Mouse (Mus musculus): ENCODE data around the gene 4930518I15Rik.
A peak's percentile ranks its signal among the peaks of the same experiment; 100 is the strongest.
"Not testable (repeated sequence)": the region's sequence is repeated elsewhere in the genome, so short reads cannot be mapped to it uniquely, and the experiment has no call there.

4930518I15Rik gene

GRCm38 (mm10) chr2:156857835-156858234, at the start of gene 4930518I15Rik:
4930518I15Rik (minus strand) TSS chr2:156857946.
- no peak for DNase-seq

DNA sequence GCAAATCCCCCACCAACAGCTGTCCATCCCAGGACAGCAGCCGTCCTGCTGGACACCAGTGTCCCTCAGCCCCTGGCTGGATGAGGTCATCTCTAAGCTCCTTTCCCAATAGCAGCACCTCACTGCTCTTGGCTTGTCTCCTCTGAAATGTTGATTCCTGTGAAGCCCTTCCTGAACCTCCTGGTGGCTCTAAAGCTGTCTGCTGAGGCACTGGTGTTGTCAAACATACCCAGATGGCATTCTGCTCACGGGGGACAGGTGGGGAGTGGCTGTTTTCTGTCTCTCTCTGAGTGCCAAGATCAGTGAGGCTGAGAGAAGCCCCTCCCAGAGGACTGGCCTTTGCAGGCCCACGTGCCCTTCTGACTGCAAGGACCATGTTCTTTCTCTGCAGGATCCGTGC, 48.2 kb upstream of the 4930518I15Rik start:
- peak; percentile 91 for DNase-seq

DNA sequence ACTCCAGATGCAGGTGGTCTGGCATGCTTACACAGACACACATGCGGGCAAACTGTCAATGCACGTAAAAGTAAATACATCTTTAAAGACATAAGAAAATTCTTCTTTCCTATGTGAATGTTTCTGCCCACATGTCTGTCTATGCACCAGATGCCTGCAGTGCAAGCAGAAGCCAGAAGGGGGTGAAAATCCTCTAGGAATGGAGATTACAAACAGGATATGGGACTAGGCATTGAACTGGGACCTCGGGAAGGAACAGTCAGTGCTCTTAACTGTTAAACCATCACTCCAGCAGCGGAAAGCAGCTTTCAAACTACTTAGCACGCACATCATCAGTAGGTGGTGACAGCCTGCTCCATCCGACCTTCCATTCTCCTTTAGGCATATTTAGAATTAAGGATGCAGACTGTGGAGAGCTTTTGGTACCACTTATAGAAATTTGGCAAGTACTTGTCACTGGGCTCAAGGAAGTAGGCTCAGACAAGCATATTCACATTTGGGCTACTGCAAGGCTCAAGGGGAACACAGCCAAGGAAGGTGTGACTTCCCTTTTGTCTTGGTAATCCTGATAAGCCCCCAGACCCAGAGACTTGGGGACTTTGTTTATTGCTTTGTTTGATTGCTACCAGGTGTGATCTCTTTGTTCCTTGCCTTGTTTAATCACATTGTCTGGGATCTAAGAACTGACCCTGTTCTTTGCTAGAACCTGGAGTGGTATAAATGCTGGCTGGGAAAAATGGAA, 47.4 kb upstream of the 4930518I15Rik start:
- DNase-seq, result peak; percentile 89

GRCm38 (mm10) chr2:156903367-156903766, 45.6 kb upstream of the 4930518I15Rik start:
- DNase-seq, result peak; percentile 57

- not testable (repeated sequence) for DNase-seq
These were observed 44.7 kb upstream of the 4930518I15Rik start for GRCm38 (mm10) chr2:156902411-156902810.

GRCm38 (mm10) chr2:156901883-156902282, 44.1 kb upstream of the 4930518I15Rik start:
- no peak for DNase-seq

DNA sequence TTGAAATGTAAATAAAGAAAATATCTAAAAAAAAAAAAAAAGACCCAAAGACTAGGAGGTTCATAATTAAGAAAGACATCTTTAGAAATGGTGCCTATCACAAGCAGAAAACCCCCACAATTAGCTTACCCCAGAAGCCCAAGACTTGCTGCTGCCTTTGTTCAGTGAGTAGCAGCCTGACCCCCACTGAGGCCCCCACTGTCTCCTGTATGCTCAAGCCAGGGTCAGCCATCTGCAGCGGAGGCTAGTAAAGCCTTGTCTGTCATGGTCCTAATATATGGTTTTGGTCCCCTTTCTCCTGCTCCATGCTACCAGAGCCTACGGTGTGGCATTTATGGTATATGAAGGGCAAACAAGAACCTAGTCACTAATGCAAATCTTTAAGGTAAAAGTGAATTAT, 43.6 kb upstream of the 4930518I15Rik start:
- DNase-seq, result no peak

DNA sequence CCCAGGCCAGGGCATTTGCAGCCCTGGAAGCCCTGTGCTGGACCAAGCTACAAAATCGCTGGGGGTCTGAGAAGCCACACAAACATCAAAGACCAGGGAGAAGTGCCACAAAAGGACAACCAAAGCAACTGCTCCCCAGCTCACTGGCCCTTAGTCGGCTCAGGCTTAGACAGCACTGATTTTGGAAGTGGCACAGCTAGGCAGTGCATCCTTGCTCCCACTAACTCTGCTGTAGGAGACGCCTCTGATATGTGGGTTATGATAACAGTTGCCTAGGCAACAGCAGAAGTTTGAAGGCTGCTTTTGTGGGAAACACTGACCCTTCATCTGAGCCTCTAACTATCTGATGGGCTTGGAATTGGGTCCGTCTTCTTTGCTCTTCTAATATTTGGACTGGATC, 41.4 kb upstream of the 4930518I15Rik start:
- DNase-seq, result no peak

GRCm38 (mm10) chr2:156898374-156898773, 40.6 kb upstream of the 4930518I15Rik start:
- no peak for DNase-seq

DNA sequence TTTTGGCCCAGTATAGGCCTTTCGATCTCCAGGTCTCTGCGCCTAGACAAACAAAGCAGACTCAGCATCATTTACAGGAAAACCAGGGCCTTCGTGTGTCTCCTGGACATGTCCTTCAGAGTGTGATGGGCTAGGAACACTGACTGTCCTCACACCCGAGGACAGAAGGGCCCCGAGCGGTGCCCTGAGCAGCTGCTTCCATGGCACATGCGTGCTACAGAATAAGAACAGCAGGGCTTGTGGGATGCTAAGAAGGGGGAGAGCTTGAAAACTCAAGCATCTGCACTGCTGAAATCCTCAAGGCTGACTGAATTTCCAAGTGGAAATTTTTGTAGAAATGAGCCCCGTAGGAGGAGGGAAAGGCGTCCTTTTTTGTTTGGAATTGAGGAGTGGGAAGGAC, 39.3 kb upstream of the 4930518I15Rik start:
- DNase-seq, result no peak

- no peak for DNase-seq
These were observed 38.7 kb upstream of the 4930518I15Rik start for GRCm38 (mm10) chr2:156896384-156896914.

GRCm38 (mm10) chr2:156894496-156895265, 36.9 kb upstream of the 4930518I15Rik start:
- DNase-seq, result no peak

DNA sequence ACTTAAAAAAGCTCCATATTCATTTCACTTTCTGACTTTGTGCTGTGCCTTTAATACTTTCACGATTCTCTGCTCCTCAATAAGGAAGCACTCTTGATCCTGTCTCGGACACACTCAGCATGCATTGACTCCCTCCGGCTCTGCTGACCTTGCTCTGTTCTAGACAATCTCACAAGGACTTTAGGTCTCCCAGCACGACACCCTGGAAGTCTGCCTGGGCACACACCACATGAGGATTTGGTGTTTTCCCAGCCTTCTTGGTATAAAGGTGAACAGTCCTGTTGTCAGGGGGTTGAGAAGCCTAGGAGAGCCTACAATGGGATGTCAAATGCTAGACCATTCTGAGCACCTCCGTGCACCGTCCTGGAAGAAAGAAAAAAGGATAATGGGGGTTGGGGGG, 35.1 kb upstream of the 4930518I15Rik start:
- no peak for DNase-seq

DNA sequence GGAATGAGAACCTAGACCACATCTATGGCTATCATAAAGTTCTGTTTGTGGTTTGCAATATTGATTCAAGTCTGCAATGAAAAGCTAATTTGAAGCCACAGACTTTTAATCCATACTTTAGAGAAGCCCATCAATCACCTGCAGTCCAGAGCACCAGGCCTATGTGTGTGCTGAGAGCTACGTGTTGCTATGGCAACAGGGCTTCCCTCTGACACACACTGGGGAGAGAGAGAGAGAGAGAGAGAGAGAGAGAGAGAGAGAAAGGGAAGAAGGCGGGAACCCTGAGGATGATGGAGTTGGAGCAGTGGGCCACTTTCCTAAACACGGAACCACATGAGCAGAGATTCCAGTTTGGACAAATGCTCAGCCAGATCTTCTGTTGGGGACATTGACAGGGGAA, 34.5 kb upstream of the 4930518I15Rik start:
- no peak for DNase-seq

GRCm38 (mm10) chr2:156888490-156888889, 30.7 kb upstream of the 4930518I15Rik start:
- DNase-seq, result no peak

DNA sequence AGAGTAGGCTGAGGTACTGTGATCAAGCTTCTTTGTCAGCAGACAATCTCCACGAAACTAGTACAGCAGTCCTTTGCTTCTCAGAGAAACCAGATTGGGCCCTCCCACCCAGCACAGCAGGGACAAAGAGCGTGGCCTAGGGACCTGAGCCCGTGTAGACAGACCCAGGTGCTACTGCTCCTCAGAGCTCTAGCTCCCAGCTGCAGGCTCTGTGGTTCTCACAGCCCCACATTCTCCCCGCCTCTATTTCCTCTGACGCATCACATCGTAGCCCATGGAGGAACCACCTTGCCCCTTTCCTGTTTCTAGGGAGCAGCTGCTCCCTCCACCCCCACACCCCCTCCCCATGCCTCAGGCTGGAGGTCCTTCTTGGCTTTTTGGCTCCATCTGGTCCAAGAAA, 29.3 kb upstream of the 4930518I15Rik start, which contains the start of gene Sla2:
Gene Sla2 (minus strand): TSS at position 176 of the 400 bp plus-strand sequence.
- DNase-seq, result no peak

DNA sequence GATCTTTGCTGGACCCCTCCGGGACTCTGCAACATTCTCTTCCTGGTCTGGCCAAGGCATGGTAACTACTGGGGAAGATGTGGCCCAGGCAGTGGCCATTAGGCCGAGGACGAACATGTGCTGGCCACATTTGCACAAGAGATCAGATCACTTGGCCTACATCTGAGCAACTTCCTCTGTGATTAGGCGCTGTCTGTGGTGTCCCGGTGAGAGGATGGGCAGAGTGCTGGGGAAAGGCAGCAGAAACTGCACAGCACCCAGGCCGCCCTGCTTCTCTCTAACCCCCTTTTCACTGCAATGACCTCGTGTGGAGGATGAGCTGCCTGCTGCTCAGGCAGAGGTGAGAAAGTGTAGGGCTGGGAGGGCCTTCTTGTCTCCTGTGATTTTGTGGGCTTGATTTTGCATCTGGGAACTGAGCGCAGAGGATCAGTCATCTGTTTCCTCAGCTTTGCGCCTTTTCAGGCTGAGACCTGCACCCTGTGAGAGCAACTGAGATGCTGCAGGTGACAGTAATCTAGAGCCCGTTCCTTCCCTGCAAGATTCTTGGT, 28.4 kb upstream of the 4930518I15Rik start:
- no peak for DNase-seq

DNA sequence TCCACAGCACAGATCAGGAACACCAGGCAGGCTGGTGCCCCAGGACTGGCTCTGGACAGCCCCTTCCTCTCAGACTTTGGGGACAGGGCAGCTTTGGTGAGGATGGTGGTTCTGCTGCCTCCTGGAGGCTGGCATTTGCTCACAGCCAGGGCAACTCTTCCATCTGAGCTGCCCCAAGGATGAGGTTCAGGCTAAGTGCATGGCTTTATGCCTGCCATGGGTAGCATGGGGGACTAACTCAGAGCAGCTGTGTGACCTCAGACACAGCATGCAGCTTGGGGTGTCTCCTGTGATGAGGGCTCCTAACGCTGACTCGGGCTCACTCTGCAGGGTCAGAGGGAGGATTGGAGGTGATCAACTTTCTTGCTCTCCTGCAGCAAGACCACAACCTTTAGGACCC, 27.9 kb upstream of the 4930518I15Rik start:
- DNase-seq, result not testable (repeated sequence)

- no peak for DNase-seq
These were observed 26.9 kb upstream of the 4930518I15Rik start for GRCm38 (mm10) chr2:156884396-156885211.

- no peak for DNase-seq
These were observed 24.8 kb upstream of the 4930518I15Rik start for GRCm38 (mm10) chr2:156882431-156883001.

DNA sequence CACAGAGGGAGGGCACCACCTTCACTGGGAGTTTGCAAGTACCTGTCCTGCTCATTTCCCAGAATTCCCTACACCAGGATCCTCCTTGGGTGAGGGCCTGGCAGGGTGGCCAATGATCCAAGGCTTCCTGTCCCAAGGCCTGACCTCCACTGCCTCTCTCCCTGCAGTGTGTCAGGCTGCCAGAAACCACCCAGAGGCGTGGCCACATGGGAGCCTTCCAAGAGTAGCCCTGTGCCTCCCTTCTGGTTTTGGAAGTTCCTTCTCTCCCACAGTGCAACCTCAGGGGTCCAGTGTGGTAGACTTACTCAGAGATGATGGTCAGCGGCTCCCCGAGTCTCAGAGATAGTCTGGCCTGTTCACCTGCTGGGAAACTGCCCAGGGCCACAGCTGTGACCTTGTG, 21.8 kb upstream of the 4930518I15Rik start:
- no peak for DNase-seq

GRCm38 (mm10) chr2:156877726-156878125, 20.0 kb upstream of the 4930518I15Rik start:
- DNase-seq, result no peak
